Mouse (Mus musculus): ENCODE measurements around the gene Wipf3.

GRCm38 (mm10) chr6:54459661-54460060, 30.3 kb downstream of the Wipf3 start:
- TF ChIP-seq CTCF (IDR thresholded peaks at IDR 0.05; ENCODE audit: low read depth, low read length) (no peak), POLR2A (IDR thresholded peaks at IDR 0.05; ENCODE audit: borderline replicate concordance, low read depth, low read length) (no peak)
